Mouse (Mus musculus) brain, embryonic 14.5 days (tissue): ENCODE data around the gene Cers6.

ENCODE experiments used
- CTCF ChIP-seq: fragments of 200-500 bp; IDR thresholded peaks from 2 replicates; pipeline ENCODE4 v1.5.1; 2012; ENCODE audit warnings: inconsistent platforms, mild to moderate bottlenecking, moderate library complexity, borderline replicate concordance; ENCODE audit not compliant: insufficient read depth, insufficient read length; ENCODE audit errors: extremely low read depth
- POLR2A ChIP-seq: fragments of 200-500 bp; IDR thresholded peaks from 2 replicates; pipeline ENCODE4 v1.6.1; 2012; ENCODE audit warnings: mild to moderate bottlenecking, inconsistent platforms, borderline replicate concordance; ENCODE audit not compliant: poor library complexity, insufficient read depth, insufficient read length, severe bottlenecking; ENCODE audit errors: extremely low read depth

GRCm38 (mm10) chr2:69049179-69049578, 187.9 kb downstream of the Cers6 start:
- no peak for TF ChIP-seq CTCF
- no peak for TF ChIP-seq POLR2A
